Comparison of ENCODE assay signal across 11 mouse cellular contexts in the genomic region with DNA sequence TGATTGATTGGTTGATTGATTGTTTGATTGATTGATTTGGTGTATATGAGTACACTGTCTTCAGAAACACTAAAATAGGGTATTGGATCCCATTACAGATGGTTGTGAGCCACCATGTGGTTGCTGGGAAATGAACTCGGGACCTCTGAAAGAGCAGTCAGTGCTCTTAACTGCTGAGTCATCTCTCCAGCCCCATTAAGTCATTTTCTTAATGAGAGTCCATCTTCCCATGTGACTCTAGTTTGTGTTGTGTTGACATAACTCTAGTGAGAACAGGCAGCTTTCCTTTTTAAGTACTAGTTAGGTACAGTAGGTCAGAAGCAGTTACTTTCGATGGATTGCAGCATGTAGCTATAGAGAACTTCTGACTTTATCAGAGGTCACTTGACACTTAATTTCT.
"Had no signal": no experiment of that assay in that cellular context is flagged by ENCODE, and none has a peak within 500 bp of the region (broad histone marks: within the 10 kb centered on the region; RNA-seq: fewer than 3 reads in every experiment).

No protein-coding gene starts in this region.

- H3K27ac ChIP-seq: layer of hippocampus, adult 2 months; limb, embryonic 15.5 days; liver, embryonic 14.5 days; midbrain, embryonic 13.5 days had no signal

- H3K4me3 ChIP-seq: layer of hippocampus, adult 2 months; limb, embryonic 15.5 days; midbrain, embryonic 13.5 days had no signal

- H3K4me1 ChIP-seq: limb, embryonic 15.5 days; midbrain, embryonic 13.5 days had no signal

- H3K9ac ChIP-seq: limb, embryonic 15.5 days; liver, embryonic 14.5 days; midbrain, embryonic 13.5 days had no signal

- H3K4me2 ChIP-seq: limb, embryonic 15.5 days; midbrain, embryonic 13.5 days had no signal

- DNase-seq: kidney, adult 8-10 months; kidney, postnatal 10 days; kidney, postnatal 4 days; lung, adult 18-20 months; lung, postnatal 10 days; right cerebral cortex, postnatal 25 days; thymus, postnatal 36 days had no signal

- H3K27me3 ChIP-seq: limb, embryonic 15.5 days; midbrain, embryonic 13.5 days had no signal

- ATAC-seq: midbrain, embryonic 13.5 days had no signal

- H3K9me3 ChIP-seq: limb, embryonic 15.5 days; midbrain, embryonic 13.5 days had no signal
